Mouse (Mus musculus) ES-Bruce4 (cell line): ENCODE results near the gene Olfr1371. TPM values are rescaled to one million over a fixed set of nuclear protein-coding genes. Genes with fewer than 3 reads are reported as not detected.
A peak's percentile ranks its signal among the peaks of the same experiment; 100 is the strongest.

ENCODE experiments used
- H3K27ac ChIP-seq: 2 replicates; pipeline ENCODE4 v1.5.1; 2012; ENCODE audit warnings: low read length, inconsistent platforms; ENCODE audit not compliant: insufficient read depth
- H3K27me3 ChIP-seq: 2 replicates; pipeline ENCODE4 v1.6.1; 2012; ENCODE audit warnings: mild to moderate bottlenecking, low read length, inconsistent platforms; ENCODE audit not compliant: control insufficient read depth, poor library complexity, insufficient read depth, severe bottlenecking
- H3K36me3 ChIP-seq: 2 replicates; pipeline ENCODE4 v1.6.1; 2012; ENCODE audit warnings: inconsistent platforms, mild to moderate bottlenecking, low read length, moderate library complexity; ENCODE audit not compliant: control insufficient read depth, poor library complexity, insufficient read depth, severe bottlenecking
- H3K4me1 ChIP-seq: one replicate; pipeline ENCODE4 v1.8.1; 2011; ENCODE audit warnings: low read length; ENCODE audit not compliant: control insufficient read depth, insufficient read depth
- H3K4me3 ChIP-seq: 2 replicates; pipeline ENCODE4 v1.5.1; 2011; ENCODE audit warnings: low read depth, mild to moderate bottlenecking, low read length
- H3K9ac ChIP-seq: 2 replicates; pipeline ENCODE4 v1.6.1; 2012; ENCODE audit warnings: low read depth, mild to moderate bottlenecking, inconsistent platforms; ENCODE audit not compliant: poor library complexity, severe bottlenecking
- H3K9me3 ChIP-seq: replicated peaks from 2 replicates; pipeline ENCODE4 v1.6.1; 2012; ENCODE audit warnings: mild to moderate bottlenecking, low read length, inconsistent platforms; ENCODE audit not compliant: control insufficient read depth, poor library complexity, insufficient read depth, severe bottlenecking
- CTCF ChIP-seq: IDR thresholded peaks from one replicate; pipeline ENCODE4 v1.8.1; 2011; ENCODE audit warnings: low read depth, low read length
- EP300 ChIP-seq: IDR thresholded peaks from 2 replicates; pipeline ENCODE4 v1.6.1; 2011; ENCODE audit warnings: low read depth, low read length; ENCODE audit not compliant: insufficient read depth
- POLR2A ChIP-seq: IDR thresholded peaks from one replicate; pipeline ENCODE4 v1.8.1; 2011; ENCODE audit warnings: low read length; ENCODE audit not compliant: insufficient read depth
- polyA plus RNA-seq: library from polyadenylated mRNA; stranded (reverse); fragments of >200 nt; gene quantifications from 2 replicates; pipeline ENCODE4 v1.2.4, GENCODE M21; 2011; ENCODE audit warnings: low read depth; ENCODE audit not compliant: missing spikeins, insufficient read depth, insufficient read length

Olfr1371 gene
- polyA plus RNA-seq, 1 experiment = not detected

DNA sequence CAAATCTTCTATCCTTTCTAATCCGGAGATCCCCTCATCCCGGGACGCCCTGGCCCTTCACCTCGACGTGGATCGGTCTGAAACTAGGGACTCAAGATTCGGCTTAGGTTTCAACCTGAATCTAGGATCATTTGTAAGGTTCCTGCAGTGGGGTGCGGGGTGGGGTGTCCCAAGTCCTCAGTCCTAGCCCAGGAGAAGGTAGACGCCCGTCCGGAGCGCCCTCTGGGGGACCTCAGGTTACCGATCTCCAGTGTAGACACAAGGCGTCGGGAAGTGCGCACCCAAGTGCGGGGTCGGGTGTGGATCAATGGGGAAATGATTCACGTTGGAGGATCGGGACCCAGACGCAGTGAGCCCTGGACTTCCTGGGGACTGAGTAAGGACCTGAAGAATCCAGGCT is 46.7 kb downstream of the Olfr1371 start:
- Histone ChIP-seq H3K27ac (no peak overlapping the region), H3K4me1 (no peaks in the 10 kb centered on the region), H3K4me3 (peak overlapping the region; percentile 69), H3K36me3 (no peaks in the 10 kb centered on the region), H3K9ac (peak overlapping the region; percentile 81; the same call in 1 of the 2 replicates), H3K27me3 (peaks cover 1% of the 10 kb centered on the region), H3K9me3 (no peaks in the 10 kb centered on the region)
- TF ChIP-seq POLR2A = no peak
- no peak for TF ChIP-seq EP300
- peak; percentile 24 for TF ChIP-seq CTCF

DNA sequence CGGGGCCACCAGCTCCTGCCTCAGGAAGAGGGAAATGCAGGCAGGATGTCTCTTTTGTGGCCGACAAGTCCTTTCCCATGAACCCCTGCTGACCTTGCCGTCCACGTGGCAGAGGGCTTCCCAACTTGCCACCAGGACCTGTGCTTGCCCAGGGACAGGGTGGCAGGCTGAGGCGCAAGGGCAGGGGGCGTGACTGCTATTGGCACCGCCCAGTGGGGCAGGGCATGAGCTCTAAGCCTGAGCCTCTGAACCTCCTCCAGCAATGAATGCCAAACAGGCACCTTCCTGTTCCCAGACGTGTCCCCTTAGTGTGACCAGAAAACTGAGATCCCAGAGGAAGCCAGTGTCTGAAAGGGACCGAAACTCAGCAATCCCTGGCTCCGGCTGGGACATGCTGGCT is 49.9 kb downstream of the Olfr1371 start:
- H3K27me3 ChIP-seq = no peaks in the 10 kb centered on the region; the same call in 1 of the 2 replicates
- H3K27ac ChIP-seq = no peak overlapping the region
- no peaks in the 10 kb centered on the region for H3K9me3 ChIP-seq
- no peak overlapping the region for H3K9ac ChIP-seq
- no peak overlapping the region for H3K4me3 ChIP-seq
- TF ChIP-seq POLR2A = no peak
- TF ChIP-seq CTCF = no peak
- no peak for TF ChIP-seq EP300
- H3K4me1 ChIP-seq = no peaks in the 10 kb centered on the region
- no peaks in the 10 kb centered on the region for H3K36me3 ChIP-seq

Other genes starting within 250 kb of the Olfr1371 start
- 69.8 and 77.1 TPM in 2 replicates for gene Cdkn2aipnl, start 246.3 kb downstream of the Olfr1371 start, polyA plus RNA-seq
- gene Ube2b, start 213.2 kb downstream of the Olfr1371 start, polyA plus RNA-seq = 194 and 197 TPM in 2 replicates
- 9.6 and 12.9 TPM in 2 replicates for gene Cdkl3, start 209.8 kb downstream of the Olfr1371 start, polyA plus RNA-seq
- 103 TPM in 2 replicates for gene Ppp2ca, start 115.3 kb downstream of the Olfr1371 start, polyA plus RNA-seq
- not detected in 2 replicates for gene Olfr1373, start 68.5 kb downstream of the Olfr1371 start, polyA plus RNA-seq
- gene Skp1a, start 18.0 kb upstream of the Olfr1371 start, polyA plus RNA-seq = 589 and 680 TPM in 2 replicates
- 68.6 and 79.1 TPM in 2 replicates for gene Tcf7, start 69.0 kb upstream of the Olfr1371 start, polyA plus RNA-seq
- 478 and 491 TPM in 2 replicates for gene Vdac1, start 146.9 kb upstream of the Olfr1371 start, polyA plus RNA-seq
- 53.7 and 54.9 TPM in 2 replicates for gene 9530068E07Rik, start 182.4 kb upstream of the Olfr1371 start, polyA plus RNA-seq